Mouse (Mus musculus) limb, embryonic 11.5 days (tissue): ENCODE results near the gene Gng12. TPM values are rescaled to one million over a fixed set of nuclear protein-coding genes. Genes with fewer than 3 reads are reported as not detected.

Experiments used
- ATAC-seq: fragments of 200-750 bp; cut with Nextera tagmentation; 2 replicates; pipeline ENCODE4 v1.8.0; 2017; ENCODE audit warnings: low read depth; ENCODE audit not compliant: insufficient number of reproducible peaks, low FRiP score, low TSS enrichment
- DNase-seq: peaks from one replicate; pipeline ENCODE4 v3.0.0-alpha.2; 2015; ENCODE audit warnings: low spot score
- H3K27ac ChIP-seq: fragments of 300-500 bp; sonication (generic); replicated peaks from 2 replicates; pipeline ENCODE4 v1.5.1; 2014; ENCODE audit warnings: low read depth, mild to moderate bottlenecking, low read length
- H3K27me3 ChIP-seq: fragments of 300-500 bp; sonication (generic); 2 replicates; pipeline ENCODE4 v1.6.1; 2014; ENCODE audit warnings: mild to moderate bottlenecking, low read length, mixed read lengths; ENCODE audit not compliant: control insufficient read depth, insufficient read depth
- H3K36me3 ChIP-seq: fragments of 300-500 bp; sonication (generic); 2 replicates; pipeline ENCODE4 v1.6.1; 2014; ENCODE audit warnings: mild to moderate bottlenecking, low read length, moderate library complexity, mixed read lengths; ENCODE audit not compliant: control insufficient read depth, insufficient read depth
- H3K4me1 ChIP-seq: fragments of 300-500 bp; sonication (generic); 2 replicates; pipeline ENCODE4 v1.6.1; 2014; ENCODE audit warnings: low read length, mixed read lengths; ENCODE audit not compliant: control insufficient read depth, insufficient read depth
- H3K4me2 ChIP-seq: fragments of 300-500 bp; sonication (generic); 2 replicates; pipeline ENCODE4 v1.6.1; 2014; ENCODE audit warnings: low read depth, mild to moderate bottlenecking, moderate library complexity; ENCODE audit not compliant: severe bottlenecking
- H3K4me3 ChIP-seq: fragments of 300-500 bp; sonication (generic); 2 replicates; pipeline ENCODE4 v1.5.1; 2014; ENCODE audit warnings: low read depth, low read length
- H3K9ac ChIP-seq: fragments of 300-500 bp; sonication (generic); 2 replicates; pipeline ENCODE4 v1.6.1; 2014; ENCODE audit warnings: mild to moderate bottlenecking, low read length
- H3K9me3 ChIP-seq: fragments of 300-500 bp; sonication (generic); 2 replicates; pipeline ENCODE4 v1.6.1; 2016; ENCODE audit warnings: low read length; ENCODE audit not compliant: control insufficient read depth
- WGBS: fragments of 180-500 bp; shearing (Covaris S2); extraction: QIAGEN DNeasy Blood & Tissue Kit; methylation state at CpG from one replicate; pipeline ENCODE4 v1.1.7; 2014; 5-methylcytosine and 5-hydroxymethylcytosine counted together
- polyA plus RNA-seq: library from polyadenylated mRNA; unstranded; fragments of >200 nt; fragmentation: Nextera tagmentation; extraction: Ambion mirVana; gene quantifications from 2 replicates; pipeline ENCODE4 v1.2.1, GENCODE M21; 2014

Gng12 gene
- polyA plus RNA-seq, 1 experiment from 2014 or later: 72.2 TPM

DNA sequence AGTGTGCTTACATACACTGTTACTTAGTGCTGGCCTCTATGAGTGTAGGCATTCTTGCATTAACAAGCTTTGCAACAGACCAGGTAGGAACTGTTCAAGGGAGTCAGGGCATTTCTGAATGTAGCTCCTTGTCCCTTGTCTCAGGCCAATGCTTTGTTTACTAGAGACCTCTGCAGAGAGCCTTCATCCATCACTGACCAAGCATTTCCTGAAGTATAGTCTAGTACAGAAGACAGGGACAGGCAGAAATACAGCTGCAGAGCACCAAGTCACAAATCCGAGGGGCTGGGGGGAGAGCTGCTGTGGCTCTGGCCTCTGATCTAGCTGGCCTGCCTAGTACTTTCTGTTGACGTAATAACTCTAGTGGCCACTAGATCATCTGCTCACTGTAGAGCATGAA, 71.6 kb downstream of the Gng12 start:
- H3K4me2 ChIP-seq: no peak overlapping the region
- DNase-seq: no peak

DNA sequence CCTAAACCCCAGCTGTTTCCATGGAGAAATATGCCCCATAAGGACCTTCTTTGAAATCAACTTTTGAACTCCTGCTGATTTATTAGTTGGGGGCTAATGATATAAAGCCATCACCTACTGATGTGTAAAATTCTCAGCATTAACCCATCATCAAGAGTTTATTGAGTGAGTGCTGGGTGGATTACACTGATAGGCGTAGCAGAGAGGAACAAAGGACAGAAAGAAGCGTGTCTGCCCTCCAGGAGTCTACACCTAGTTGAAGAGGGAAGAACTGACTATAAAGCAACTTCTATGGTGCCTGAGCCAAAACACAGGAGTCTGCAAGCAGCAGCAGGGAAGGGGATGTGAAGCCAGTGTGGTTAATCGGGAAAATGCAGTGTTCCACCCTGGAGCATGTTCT, 73.2 kb downstream of the Gng12 start:
- no peak overlapping the region for H3K27ac ChIP-seq
- ATAC-seq (no peak), DNase-seq (no peak)
- WGBS: 44% methylated on average over 3 of the region's 3 CpGs
- H3K9me3 ChIP-seq: no peaks in the 10 kb centered on the region
- no peaks in the 10 kb centered on the region for H3K36me3 ChIP-seq
- H3K4me3 ChIP-seq: no peak overlapping the region
- no peak overlapping the region for H3K9ac ChIP-seq
- no peaks in the 10 kb centered on the region for H3K27me3 ChIP-seq
- peaks cover 10% of the 10 kb centered on the region for H3K4me1 ChIP-seq
- no peak overlapping the region for H3K4me2 ChIP-seq

More for the DNA sequence above, 71.6 kb downstream of the Gng12 start:
- H3K4me1 ChIP-seq: peaks cover 6% of the 10 kb centered on the region
- H3K36me3 ChIP-seq: no peaks in the 10 kb centered on the region
- no peaks in the 10 kb centered on the region for H3K9me3 ChIP-seq
- H3K9ac ChIP-seq: no peak overlapping the region
- H3K4me3 ChIP-seq: no peak overlapping the region
- 54% methylated on average over 2 of the region's 2 CpGs for WGBS
- no peak overlapping the region for H3K27ac ChIP-seq
- no peaks in the 10 kb centered on the region for H3K27me3 ChIP-seq
- no peak for ATAC-seq

DNA sequence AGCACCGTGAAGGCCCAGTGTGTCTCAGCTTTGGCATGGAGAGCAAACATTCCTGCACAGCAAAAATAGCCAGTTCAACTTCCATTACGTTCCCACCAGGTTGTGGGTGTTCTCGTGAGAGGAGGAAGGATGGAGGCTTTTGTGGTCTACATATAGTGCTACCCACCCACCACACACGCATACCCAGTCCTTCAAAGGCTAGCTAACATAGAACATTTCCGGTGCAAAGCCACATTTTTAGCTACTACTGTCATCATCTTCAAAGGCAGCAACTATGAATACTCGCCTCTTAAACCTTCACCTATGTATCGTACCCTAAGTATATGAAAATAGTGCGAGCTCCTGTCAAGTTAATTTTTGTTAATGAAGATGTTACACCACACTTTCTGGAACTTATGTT, 76.1 kb downstream of the Gng12 start:
- Histone ChIP-seq H3K27me3 (no peaks in the 10 kb centered on the region), H3K4me1 (peaks cover 10% of the 10 kb centered on the region), H3K4me2 (no peak overlapping the region), H3K36me3 (no peaks in the 10 kb centered on the region), H3K9ac (no peak overlapping the region), H3K4me3 (no peak overlapping the region), H3K9me3 (no peaks in the 10 kb centered on the region), H3K27ac (no peak overlapping the region)
- WGBS: 88% methylated on average over 8 of the region's 8 CpGs
- ATAC-seq (no peak), DNase-seq (no peak)

DNA sequence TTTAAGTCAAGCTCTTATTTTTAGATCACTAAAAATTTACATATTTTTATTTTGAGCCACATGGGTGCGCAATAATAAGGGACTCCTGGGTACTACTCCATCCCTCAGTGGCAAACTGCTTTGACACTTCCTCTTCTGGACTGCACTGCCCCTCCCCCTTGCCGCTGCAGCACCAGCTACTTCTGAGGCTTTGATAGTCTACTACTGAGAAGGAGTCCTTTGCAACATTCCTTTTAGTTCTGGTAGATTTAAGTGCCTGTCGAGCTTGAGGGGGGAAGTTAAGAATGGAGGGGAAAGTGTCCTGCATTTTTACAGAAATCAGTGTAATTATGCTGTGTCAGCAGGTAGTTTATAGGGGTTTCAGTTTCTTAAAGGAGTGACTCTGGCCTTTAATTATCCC, 77.0 kb downstream of the Gng12 start:
- 18% methylated on average over 3 of the region's 3 CpGs for WGBS
- no peaks in the 10 kb centered on the region for H3K9me3 ChIP-seq
- peak; percentile 60 for ATAC-seq
- H3K36me3 ChIP-seq: no peaks in the 10 kb centered on the region
- no peak overlapping the region for H3K9ac ChIP-seq
- H3K4me2 ChIP-seq: no peak overlapping the region
- H3K27ac ChIP-seq: no peak overlapping the region
- no peaks in the 10 kb centered on the region for H3K27me3 ChIP-seq
- peaks cover 10% of the 10 kb centered on the region for H3K4me1 ChIP-seq
- peak; percentile 53 for DNase-seq
- H3K4me3 ChIP-seq: no peak overlapping the region

DNA sequence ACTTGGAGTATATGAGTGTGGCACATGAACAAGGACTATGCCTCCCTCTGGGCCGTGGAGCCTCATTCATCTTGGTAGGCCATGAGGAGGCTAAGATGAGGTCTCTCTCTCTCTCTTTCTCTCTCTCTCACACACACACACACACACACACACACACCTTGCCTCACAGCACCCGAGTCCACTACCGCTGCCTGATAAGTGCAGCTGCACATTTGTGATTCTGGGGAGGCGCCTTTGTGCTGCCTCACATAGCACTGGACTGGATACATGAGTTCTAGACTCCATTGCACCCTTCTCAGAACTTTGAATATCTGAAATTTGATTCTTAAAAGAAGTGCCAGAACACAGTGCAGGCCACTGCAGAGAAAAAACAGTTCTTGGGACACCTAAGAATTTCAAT, 79.3 kb downstream of the Gng12 start:
- no peak overlapping the region for H3K4me2 ChIP-seq
- no peaks in the 10 kb centered on the region for H3K27me3 ChIP-seq
- no peak overlapping the region for H3K9ac ChIP-seq
- ATAC-seq: no peak
- H3K4me3 ChIP-seq: no peak overlapping the region
- peaks cover 10% of the 10 kb centered on the region for H3K4me1 ChIP-seq
- WGBS: 91% methylated on average over 4 of the region's 4 CpGs
- no peak for DNase-seq
- no peaks in the 10 kb centered on the region for H3K36me3 ChIP-seq
- H3K27ac ChIP-seq: no peak overlapping the region
- no peaks in the 10 kb centered on the region for H3K9me3 ChIP-seq

DNA sequence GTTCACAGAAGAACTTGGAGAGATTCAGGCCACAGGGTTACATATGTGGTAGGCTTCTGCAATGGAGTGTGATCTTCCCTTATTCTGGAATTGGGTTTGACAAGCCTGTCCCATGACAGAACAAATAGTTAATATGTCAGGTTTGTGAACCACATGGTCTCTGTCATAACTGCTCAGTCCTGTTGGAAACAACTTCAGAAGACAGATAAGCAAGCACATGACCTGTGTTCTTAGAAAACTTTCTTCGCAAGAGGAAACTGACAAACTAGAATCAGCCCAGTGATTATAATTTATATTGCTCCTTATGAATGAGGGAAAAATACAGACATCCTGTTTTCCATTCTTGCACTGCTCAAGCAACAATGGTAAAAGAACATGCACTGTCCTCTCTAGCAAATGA, 83.0 kb downstream of the Gng12 start:
- 93% methylated on average over 1 of the region's 1 CpGs for WGBS
- no peak for DNase-seq
- no peaks in the 10 kb centered on the region for H3K9me3 ChIP-seq
- H3K36me3 ChIP-seq: no peaks in the 10 kb centered on the region
- no peaks in the 10 kb centered on the region for H3K4me1 ChIP-seq
- no peak overlapping the region for H3K27ac ChIP-seq
- H3K4me3 ChIP-seq: no peak overlapping the region
- H3K4me2 ChIP-seq: no peak overlapping the region
- no peak for ATAC-seq
- H3K9ac ChIP-seq: no peak overlapping the region
- no peaks in the 10 kb centered on the region for H3K27me3 ChIP-seq

DNA sequence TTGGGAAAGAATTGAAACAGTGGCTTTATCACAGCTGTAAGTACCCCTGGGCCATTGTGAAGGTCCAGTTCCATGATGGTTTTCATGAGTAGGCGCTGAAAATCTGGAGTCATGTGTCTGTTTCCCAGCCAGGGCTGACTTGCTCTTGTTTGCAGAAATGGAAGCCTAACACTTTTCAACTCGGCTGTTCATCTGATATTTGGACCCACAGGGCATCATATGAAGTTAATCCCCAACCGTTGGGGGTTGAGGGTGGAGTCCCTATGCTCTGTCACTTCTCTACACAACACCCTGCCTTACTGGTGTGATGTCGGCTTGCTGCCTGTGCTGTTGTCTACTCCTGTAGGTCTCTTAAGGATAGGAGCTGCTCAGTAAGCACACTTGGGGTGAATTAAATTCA, 83.8 kb downstream of the Gng12 start:
- WGBS: 83% methylated on average over 4 of the region's 4 CpGs
- Histone ChIP-seq H3K36me3 (no peaks in the 10 kb centered on the region), H3K4me2 (no peak overlapping the region), H3K9me3 (no peaks in the 10 kb centered on the region), H3K4me3 (no peak overlapping the region), H3K27ac (no peak overlapping the region), H3K9ac (no peak overlapping the region), H3K4me1 (no peaks in the 10 kb centered on the region), H3K27me3 (no peaks in the 10 kb centered on the region)
- no peak for DNase-seq
- no peak for ATAC-seq

DNA sequence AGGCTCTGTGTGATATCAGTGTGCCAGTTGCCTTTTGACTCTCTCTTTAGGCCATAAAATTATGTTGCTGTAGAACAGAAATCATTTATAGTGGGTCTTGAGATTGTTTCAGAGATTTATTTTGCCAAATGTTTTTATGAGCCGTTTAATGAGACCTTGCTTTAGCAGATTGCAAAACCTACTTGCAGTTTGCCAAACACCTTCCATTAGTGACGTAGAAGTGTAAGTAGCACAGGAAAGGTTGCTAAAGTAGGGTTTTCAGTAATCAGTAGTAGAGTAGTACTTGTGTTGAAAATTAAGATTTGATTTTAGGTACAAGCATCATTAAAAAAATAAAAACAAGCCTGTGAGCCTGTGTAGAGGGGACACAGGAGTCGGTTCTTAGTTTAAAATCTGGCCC, 85.2 kb downstream of the Gng12 start:
- no peak overlapping the region for H3K27ac ChIP-seq
- no peaks in the 10 kb centered on the region for H3K9me3 ChIP-seq
- 82% methylated on average over 3 of the region's 3 CpGs for WGBS
- H3K4me2 ChIP-seq: no peak overlapping the region
- no peak overlapping the region for H3K9ac ChIP-seq
- H3K27me3 ChIP-seq: no peaks in the 10 kb centered on the region
- no peak for ATAC-seq
- DNase-seq: no peak
- H3K4me3 ChIP-seq: no peak overlapping the region
- no peaks in the 10 kb centered on the region for H3K36me3 ChIP-seq
- no peaks in the 10 kb centered on the region for H3K4me1 ChIP-seq

DNA sequence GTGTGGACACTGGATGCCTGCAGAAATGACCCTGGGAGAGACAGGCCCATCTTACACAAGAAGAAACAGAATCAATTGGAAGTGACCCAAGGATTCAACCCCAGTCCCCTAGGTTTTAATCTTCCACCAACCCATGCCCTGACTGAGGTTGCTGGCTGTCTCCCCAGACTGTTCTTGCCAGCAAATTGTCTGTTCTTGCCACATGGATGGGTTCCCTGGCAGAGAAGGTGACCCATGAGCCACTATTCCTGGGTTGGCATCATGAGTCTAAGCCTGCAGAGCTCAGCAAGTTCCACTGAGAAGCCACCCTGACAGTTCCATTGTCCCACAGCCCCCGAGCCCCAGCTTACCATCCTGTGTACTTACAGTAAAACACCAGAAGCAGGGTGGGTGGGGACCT, 85.7 kb downstream of the Gng12 start:
- no peak overlapping the region for H3K27ac ChIP-seq
- H3K27me3 ChIP-seq: no peaks in the 10 kb centered on the region
- H3K9me3 ChIP-seq: no peaks in the 10 kb centered on the region
- ATAC-seq (no peak), DNase-seq (no peak)
- no peak overlapping the region for H3K4me3 ChIP-seq
- no peak overlapping the region for H3K9ac ChIP-seq
- no peaks in the 10 kb centered on the region for H3K4me1 ChIP-seq
- 88% methylated on average over 1 of the region's 1 CpGs for WGBS
- H3K4me2 ChIP-seq: no peak overlapping the region
- H3K36me3 ChIP-seq: no peaks in the 10 kb centered on the region
